Mouse (Mus musculus) embryonic facial prominence, embryonic 14.5 days (tissue): ENCODE measurements around the gene Ctbp2. TPM values are rescaled to one million over a fixed set of nuclear protein-coding genes. Genes with fewer than 3 reads are reported as not detected.

Source experiments
- ATAC-seq: fragments of 200-750 bp; cut with Nextera tagmentation; 2 replicates; pipeline ENCODE4 v1.8.0; 2017; ENCODE audit warnings: low read depth, moderate number of reproducible peaks, moderate TSS enrichment
- DNase-seq: peaks from one replicate; pipeline ENCODE4 v3.0.0-alpha.2; 2015; ENCODE audit warnings: low spot score
- H3K27ac ChIP-seq: fragments of 300-500 bp; sonication (generic); replicated peaks from 2 replicates; pipeline ENCODE4 v1.5.1; 2014; ENCODE audit warnings: low read depth, mild to moderate bottlenecking, low read length, moderate library complexity
- H3K27me3 ChIP-seq: fragments of 300-500 bp; sonication (generic); replicated peaks from 2 replicates; pipeline ENCODE4 v1.6.1; 2014; ENCODE audit warnings: low read length; ENCODE audit not compliant: control insufficient read depth, insufficient read depth
- H3K36me3 ChIP-seq: fragments of 300-500 bp; sonication (generic); 2 replicates; pipeline ENCODE4 v1.6.1; 2014; ENCODE audit warnings: low read length, mixed read lengths; ENCODE audit not compliant: control insufficient read depth, insufficient read depth
- H3K4me1 ChIP-seq: fragments of 300-500 bp; sonication (generic); 2 replicates; pipeline ENCODE4 v1.6.1; 2014; ENCODE audit warnings: antibody characterized with exemption, low read length; ENCODE audit not compliant: control insufficient read depth, insufficient read depth
- H3K4me2 ChIP-seq: fragments of 300-500 bp; sonication (generic); 2 replicates; pipeline ENCODE4 v1.6.1; 2014; ENCODE audit warnings: low read depth, mild to moderate bottlenecking, low read length, moderate library complexity, mixed read lengths
- H3K4me3 ChIP-seq: fragments of 300-500 bp; sonication (generic); 2 replicates; pipeline ENCODE4 v1.5.1; 2014; ENCODE audit warnings: low read depth, mild to moderate bottlenecking, low read length
- H3K9ac ChIP-seq: fragments of 300-500 bp; sonication (generic); 2 replicates; pipeline ENCODE4 v1.6.1; 2014; ENCODE audit warnings: low read depth, mild to moderate bottlenecking, low read length, moderate library complexity, mixed read lengths
- H3K9me3 ChIP-seq: fragments of 300-500 bp; sonication (generic); 2 replicates; pipeline ENCODE4 v1.6.1; 2016; ENCODE audit warnings: low read length; ENCODE audit not compliant: control insufficient read depth
- WGBS: fragments of 180-500 bp; shearing (Covaris S2); extraction: QIAGEN DNeasy Blood & Tissue Kit; methylation state at CpG from one replicate; pipeline ENCODE4 v1.1.7; 2014; 5-methylcytosine and 5-hydroxymethylcytosine counted together
- polyA plus RNA-seq: library from polyadenylated mRNA; unstranded; fragments of >200 nt; fragmentation: Nextera tagmentation; extraction: Ambion mirVana; gene quantifications from 2 replicates; pipeline ENCODE4 v1.2.1, GENCODE M21; 2014

Ctbp2 gene
- polyA plus RNA-seq, result 63.0 and 69.5 TPM in 2 replicates

DNA sequence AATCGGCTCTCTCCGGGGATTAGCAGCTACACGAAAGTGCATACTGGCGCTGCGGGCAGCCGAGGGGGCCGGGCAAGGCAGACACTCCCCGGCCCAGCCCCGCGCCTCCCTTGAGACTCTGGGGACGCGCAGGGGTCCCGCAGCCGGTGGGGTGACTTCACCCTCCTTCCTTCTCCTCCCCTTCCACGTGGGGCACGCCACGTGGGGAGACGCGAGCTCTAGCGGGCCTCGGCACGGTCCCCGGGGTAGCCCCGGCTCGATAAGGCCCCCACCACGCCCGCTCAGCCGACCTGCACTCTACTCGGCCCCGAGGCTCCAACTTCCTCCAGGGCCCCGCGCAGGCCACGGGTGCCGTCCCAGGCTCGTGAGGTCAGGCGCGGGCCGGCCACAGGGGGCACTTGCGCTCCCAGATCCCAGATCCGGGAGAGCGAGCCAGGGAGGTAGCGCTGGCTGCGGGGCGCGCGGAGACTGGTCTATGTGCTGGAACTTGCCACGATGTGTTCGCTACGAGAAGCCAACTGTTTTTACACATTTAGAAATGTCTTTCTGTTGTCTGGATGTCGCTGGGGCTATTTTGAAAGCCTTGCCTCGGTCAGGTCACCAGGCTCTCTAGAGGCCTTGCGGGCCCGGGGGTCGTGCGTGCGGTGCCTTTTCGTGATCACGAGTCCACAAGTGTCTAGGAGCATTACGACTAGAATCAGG lies at the start of gene Ctbp2:
Ctbp2 (minus strand) TSS at position 356 of the 702 bp plus-strand sequence.
- Histone ChIP-seq H3K4me2 (peak within 1 kb of the TSS; percentile 95), H3K27ac (peak within 1 kb of the TSS; percentile 97), H3K4me3 (peak within 1 kb of the TSS; percentile 93), H3K36me3 (no peaks in the 10 kb centered on the region), H3K9ac (peak within 1 kb of the TSS; percentile 95), H3K4me1 (peaks cover 9% of the 10 kb centered on the region), H3K27me3 (no peaks in the 10 kb centered on the region; the same call in 1 of the 2 replicates), H3K9me3 (peaks cover 8% of the 10 kb centered on the region; the same call in 1 of the 2 replicates)
- DNase-seq, result peak; percentile 95
- WGBS, result under 1% methylated on average over 44 of the region's 59 CpGs
- ATAC-seq, result peak; percentile 87

DNA sequence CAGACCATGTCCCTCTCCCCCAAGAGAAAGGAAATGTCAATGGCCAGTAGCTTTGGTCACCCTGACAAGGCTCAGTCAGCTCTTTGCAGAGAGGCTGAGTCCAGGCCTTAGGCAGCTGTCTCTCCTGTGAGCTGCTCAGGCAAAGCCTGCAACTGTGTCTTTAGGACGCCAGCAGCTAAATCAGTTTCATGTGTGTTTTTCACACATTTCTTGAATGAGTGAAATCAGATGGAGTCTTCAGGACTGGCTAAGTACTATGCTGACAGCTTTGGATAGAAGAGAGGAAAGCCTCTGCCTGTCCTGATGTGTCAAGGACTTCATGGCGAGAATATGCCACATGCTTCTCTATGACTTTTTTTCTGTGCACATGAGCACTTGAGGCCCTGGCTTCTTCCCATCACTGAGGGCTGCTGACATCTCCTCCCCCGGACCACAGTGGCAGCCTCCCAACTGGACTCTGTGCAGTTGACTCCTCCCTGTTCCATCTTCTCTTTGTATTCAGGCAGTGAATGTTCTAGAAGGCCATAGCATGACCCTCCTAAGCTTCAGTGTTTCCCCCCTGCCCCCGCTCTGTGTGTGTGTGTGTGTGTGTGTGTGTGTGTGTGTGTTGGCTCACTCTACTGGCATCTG lies 47.4 kb upstream of the Ctbp2 start:
- peak; percentile 12; the same call in 1 of the 2 replicates for ATAC-seq
- WGBS, result 50% methylated on average over 3 of the region's 4 CpGs
- peak; percentile 74 for DNase-seq

DNA sequence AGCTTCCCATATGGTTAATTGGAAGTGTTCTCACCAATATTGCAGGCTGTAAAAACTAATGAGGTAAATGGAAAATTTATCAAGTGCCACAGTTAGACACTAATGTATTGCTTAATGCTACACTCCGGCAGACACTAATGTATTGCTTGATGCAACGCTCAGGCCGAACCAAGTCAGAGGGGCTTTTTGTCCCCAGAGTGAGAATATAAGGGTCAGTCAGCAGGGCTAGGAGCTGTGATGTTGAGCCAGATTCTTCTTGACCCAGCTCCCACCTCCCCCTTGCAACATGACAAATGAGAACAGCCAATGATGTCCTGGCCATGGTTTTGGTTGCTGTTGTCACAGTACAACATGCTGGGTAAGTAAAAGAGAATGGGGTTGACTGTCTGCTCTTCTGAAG lies 44.8 kb upstream of the Ctbp2 start:
- no peaks in the 10 kb centered on the region for H3K9me3 ChIP-seq
- H3K9ac ChIP-seq, result no peak overlapping the region
- no peaks in the 10 kb centered on the region for H3K27me3 ChIP-seq
- H3K36me3 ChIP-seq, result no peaks in the 10 kb centered on the region
- DNase-seq (no peak), ATAC-seq (no peak)
- H3K27ac ChIP-seq, result no peak overlapping the region
- WGBS, result 91% methylated on average over 3 of the region's 3 CpGs
- H3K4me3 ChIP-seq, result no peak overlapping the region
- no peaks in the 10 kb centered on the region for H3K4me1 ChIP-seq
- no peak overlapping the region for H3K4me2 ChIP-seq

More for the DNA sequence above, 47.4 kb upstream of the Ctbp2 start:
- Histone ChIP-seq H3K27ac (no peak overlapping the region), H3K4me2 (no peak overlapping the region), H3K9me3 (no peaks in the 10 kb centered on the region), H3K36me3 (no peaks in the 10 kb centered on the region), H3K9ac (no peak overlapping the region), H3K4me3 (no peak overlapping the region), H3K4me1 (no peaks in the 10 kb centered on the region), H3K27me3 (no peaks in the 10 kb centered on the region)

DNA sequence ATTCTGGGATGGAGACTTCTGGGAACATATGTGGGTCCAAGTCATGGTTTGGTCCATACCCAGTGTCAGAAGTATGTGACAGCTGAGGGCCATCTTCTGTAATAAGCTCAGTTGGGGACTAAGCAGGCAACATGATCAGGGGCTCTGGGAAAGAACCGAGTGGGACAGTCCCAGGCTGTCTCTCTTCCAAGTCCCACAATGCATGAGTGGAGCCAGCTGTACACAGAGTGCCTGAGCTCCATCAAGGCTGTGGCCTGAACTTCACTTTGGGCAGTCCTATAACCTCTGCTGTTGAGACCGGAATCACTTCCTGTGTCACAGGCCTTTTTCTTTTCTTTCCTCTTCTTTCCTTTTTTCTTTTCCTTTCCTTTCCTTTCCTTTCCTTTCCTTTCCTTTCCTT lies 43.7 kb upstream of the Ctbp2 start:
- Histone ChIP-seq H3K9ac (no peak overlapping the region), H3K4me2 (no peak overlapping the region), H3K27ac (no peak overlapping the region), H3K27me3 (no peaks in the 10 kb centered on the region), H3K9me3 (no peaks in the 10 kb centered on the region), H3K4me3 (no peak overlapping the region), H3K4me1 (no peaks in the 10 kb centered on the region; the same call in 1 of the 2 replicates), H3K36me3 (no peaks in the 10 kb centered on the region)
- no peak for DNase-seq
- 95% methylated on average over 2 of the region's 2 CpGs for whole genome bisulfite sequencing
- no peak for ATAC-seq

DNA sequence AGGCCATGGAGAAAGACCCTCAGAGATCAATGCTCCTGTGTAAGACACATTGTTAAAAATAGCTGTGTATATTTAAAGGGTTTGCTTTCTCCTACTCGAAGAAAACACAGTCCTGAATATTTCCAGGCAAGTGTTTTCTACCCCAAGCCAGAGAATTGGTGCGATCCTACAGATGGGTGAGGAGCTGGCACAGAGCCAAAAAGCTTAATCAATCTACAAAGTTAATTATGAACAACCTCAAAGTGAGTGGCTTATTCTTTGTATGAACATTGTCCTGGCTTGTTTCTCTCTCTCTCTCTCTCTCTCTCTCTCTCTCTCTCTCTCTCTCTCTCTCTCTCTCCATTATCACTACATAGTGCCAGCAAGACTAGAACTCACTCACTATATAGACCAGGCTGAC lies 40.6 kb upstream of the Ctbp2 start:
- Histone ChIP-seq H3K27me3 (no peaks in the 10 kb centered on the region), H3K9ac (no peak overlapping the region), H3K9me3 (no peaks in the 10 kb centered on the region), H3K36me3 (no peaks in the 10 kb centered on the region), H3K27ac (no peak overlapping the region), H3K4me2 (no peak overlapping the region), H3K4me1 (peaks cover 5% of the 10 kb centered on the region), H3K4me3 (no peak overlapping the region)
- 45% methylated on average over 2 of the region's 2 CpGs for WGBS
- ATAC-seq (no peak), DNase-seq (no peak)

DNA sequence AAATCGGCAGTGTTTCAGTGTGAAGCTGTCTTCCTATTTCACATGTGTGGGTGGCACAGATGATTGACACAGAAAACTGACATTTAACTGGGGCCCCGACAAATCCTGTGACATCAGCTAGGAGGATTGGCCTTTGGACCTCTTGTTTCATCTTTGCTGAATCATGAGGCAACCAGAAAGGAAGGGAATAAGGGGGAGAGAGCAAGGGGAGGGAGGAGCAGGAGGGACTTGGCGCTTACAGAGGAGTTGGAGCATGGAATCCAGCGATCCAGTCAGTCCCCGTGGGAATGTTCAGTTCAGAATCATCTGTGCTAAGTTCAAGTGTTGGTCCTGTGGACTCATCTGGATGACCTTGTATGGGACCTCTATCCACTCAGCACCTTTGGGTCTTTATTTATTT lies 38.9 kb upstream of the Ctbp2 start:
- peaks cover 5% of the 10 kb centered on the region for H3K4me1 ChIP-seq
- no peaks in the 10 kb centered on the region for H3K27me3 ChIP-seq
- ATAC-seq (no peak), DNase-seq (no peak)
- no peaks in the 10 kb centered on the region for H3K36me3 ChIP-seq
- no peak overlapping the region for H3K4me3 ChIP-seq
- H3K9me3 ChIP-seq, result no peaks in the 10 kb centered on the region
- no peak overlapping the region for H3K4me2 ChIP-seq
- H3K27ac ChIP-seq, result no peak overlapping the region
- H3K9ac ChIP-seq, result no peak overlapping the region
- WGBS, result 55% methylated on average over 5 of the region's 5 CpGs

DNA sequence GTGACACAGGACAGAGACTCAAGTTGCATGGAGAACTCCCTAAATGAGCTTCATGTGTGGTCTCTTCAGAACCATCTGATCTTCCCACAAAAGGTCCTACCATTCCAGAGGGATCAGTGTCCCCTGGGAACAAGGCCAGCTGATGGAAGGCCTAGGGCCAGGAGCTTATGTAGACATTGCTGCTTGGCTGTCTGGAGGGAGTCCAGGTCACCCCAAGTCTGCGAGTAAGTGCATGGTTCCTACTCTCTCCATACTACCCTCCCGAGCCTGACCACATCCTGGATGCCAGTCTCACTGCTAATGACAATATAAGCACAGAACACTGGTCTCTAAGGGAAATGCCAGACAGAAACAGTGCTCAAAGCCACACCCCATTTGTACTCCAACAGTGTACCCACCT lies 38.0 kb upstream of the Ctbp2 start:
- Histone ChIP-seq H3K36me3 (no peaks in the 10 kb centered on the region), H3K9ac (no peak overlapping the region), H3K27me3 (no peaks in the 10 kb centered on the region), H3K4me2 (no peak overlapping the region), H3K4me3 (no peak overlapping the region), H3K27ac (no peak overlapping the region), H3K9me3 (no peaks in the 10 kb centered on the region), H3K4me1 (peaks cover 5% of the 10 kb centered on the region)
- ATAC-seq, result no peak
- peak; percentile 25 for DNase-seq
- WGBS, result 52% methylated on average over 2 of the region's 2 CpGs

DNA sequence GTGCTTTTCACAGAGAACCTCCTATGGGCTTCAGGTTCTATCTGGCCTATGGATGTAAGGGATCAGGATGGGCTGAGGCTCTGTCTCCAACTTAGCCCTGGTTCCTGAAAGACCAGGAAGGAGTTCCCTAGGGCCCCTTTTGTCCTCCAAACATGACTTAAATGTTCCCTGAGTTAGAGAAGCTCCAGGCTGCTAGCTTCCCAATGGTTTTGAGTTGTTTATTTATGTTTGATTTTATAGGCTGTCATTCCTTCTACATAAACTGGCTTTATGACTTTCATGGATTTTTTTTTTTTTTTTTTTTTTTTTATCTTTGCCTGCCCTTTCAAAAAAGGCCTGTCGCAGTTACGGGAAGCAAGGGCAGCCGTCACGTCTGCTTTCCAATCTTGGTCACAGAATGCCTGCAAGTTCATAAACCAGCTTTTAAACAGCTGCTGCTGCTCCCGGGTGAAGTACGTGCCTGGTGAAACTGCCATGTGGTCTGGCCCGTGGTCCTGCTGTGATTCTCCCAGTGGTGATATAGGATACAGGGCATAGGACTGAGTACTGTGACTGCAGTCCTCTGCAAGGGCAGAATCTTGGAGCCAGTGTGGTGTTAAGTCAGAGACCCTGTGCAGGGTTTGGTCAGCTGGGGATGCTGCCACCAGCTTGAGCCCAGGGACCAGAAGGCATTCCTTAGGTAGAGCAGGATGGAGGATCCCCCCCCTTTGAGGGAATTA lies 37.4 kb upstream of the Ctbp2 start:
- Histone ChIP-seq H3K4me2 (no peak overlapping the region), H3K9me3 (no peaks in the 10 kb centered on the region), H3K27me3 (no peaks in the 10 kb centered on the region), H3K9ac (no peak overlapping the region), H3K4me3 (no peak overlapping the region), H3K4me1 (peaks cover 5% of the 10 kb centered on the region), H3K27ac (no peak overlapping the region), H3K36me3 (no peaks in the 10 kb centered on the region)
- peak; percentile 66 for DNase-seq
- ATAC-seq, result 0 out of 2 replicates have a peak, but pooled peaks have one; percentile 33
- 34% methylated on average over 7 of the region's 7 CpGs for WGBS
